Mouse (Mus musculus) MEL (cell line): ENCODE results near the gene Fbxl2. TPM values are rescaled to one million over a fixed set of nuclear protein-coding genes. Genes with fewer than 3 reads are reported as not detected.

Source experiments
- DNase-seq: peaks from one replicate; pipeline ENCODE4 v3.0.0; 2011; ENCODE audit warnings: low read depth, low spot score
- H3K27ac ChIP-seq: 2 replicates; pipeline ENCODE4 v1.5.1; 2012; ENCODE audit warnings: low read depth, mild to moderate bottlenecking, control low read depth, low read length, moderate library complexity; ENCODE audit not compliant: control insufficient read depth
- H3K27me3 ChIP-seq, 2 experiments: fragments of 150-350 bp in 1 of 2; sonication (generic) in 1 of 2; 2 replicates each; pipeline ENCODE4 v1.6.1; 2012; ENCODE audit warnings: low read length in 2 of 2, mild to moderate bottlenecking in 2 of 2, improper control_type of control experiment in 1 of 2, moderate library complexity in 1 of 2; ENCODE audit not compliant: insufficient read depth in 2 of 2, control insufficient read depth in 1 of 2
- H3K36me3 ChIP-seq, 2 experiments: 2 replicates each; pipeline ENCODE4 v1.6.1; 2012 to 2014; ENCODE audit warnings: low read length in 2 of 2, improper control_type of control experiment in 1 of 2, inconsistent platforms in 1 of 2, mild to moderate bottlenecking in 1 of 2; ENCODE audit not compliant: insufficient read depth in 2 of 2, control insufficient read depth in 1 of 2
- H3K4me1 ChIP-seq, 2 experiments: fragments of 150-350 bp in 1 of 2; sonication (generic) in 1 of 2; 2 replicates each; pipeline ENCODE4 v1.6.1; 2012; ENCODE audit warnings: low read length in 2 of 2, improper control_type of control experiment in 1 of 2, mild to moderate bottlenecking in 1 of 2; ENCODE audit not compliant: insufficient read depth in 2 of 2, control insufficient read depth in 1 of 2
- H3K4me3 ChIP-seq, 2 experiments: fragments of 150-350 bp in 1 of 2; sonication (generic) in 1 of 2; 2 replicates each; pipeline ENCODE4 v1.5.1; 2012; ENCODE audit warnings: low read depth in 2 of 2, low read length in 2 of 2, mild to moderate bottlenecking in 2 of 2, moderate library complexity in 2 of 2, control low read depth in 1 of 2, improper control_type of control experiment in 1 of 2; ENCODE audit not compliant: control insufficient read depth in 1 of 2, insufficient read depth in 1 of 2
- H3K79me2 ChIP-seq: 2 replicates; pipeline ENCODE4 v1.6.1; 2012; ENCODE audit warnings: mild to moderate bottlenecking, low read length, moderate library complexity; ENCODE audit not compliant: control insufficient read depth, poor library complexity, insufficient read depth
- H3K9ac ChIP-seq: 2 replicates; pipeline ENCODE4 v1.6.1; 2012; ENCODE audit warnings: low read depth, mild to moderate bottlenecking, control low read depth, low read length, moderate library complexity; ENCODE audit not compliant: control insufficient read depth, poor library complexity, severe bottlenecking
- H3K9me3 ChIP-seq: fragments of 150-350 bp; sonication (generic); replicated peaks from 2 replicates; pipeline ENCODE4 v1.6.1; 2012; ENCODE audit warnings: mild to moderate bottlenecking, low read length, improper control_type of control experiment, moderate library complexity; ENCODE audit not compliant: insufficient read depth
- BHLHE40 ChIP-seq: IDR thresholded peaks from 2 replicates; pipeline ENCODE4 v1.6.1; 2012; ENCODE audit warnings: low read depth, mild to moderate bottlenecking, inconsistent platforms, low read length, improper control_type of control experiment, borderline replicate concordance
- CHD2 ChIP-seq: IDR thresholded peaks from 2 replicates; pipeline ENCODE4 v1.6.1; 2011; ENCODE audit warnings: low read length, improper control_type of control experiment
- EP300 ChIP-seq, 2 experiments: IDR thresholded peaks; 2 replicates each; pipeline ENCODE4 v1.6.1; 2011; ENCODE audit warnings: improper control_type of control experiment in 2 of 2, low read length in 2 of 2, low read depth in 1 of 2, mild to moderate bottlenecking in 1 of 2
- ETS1 ChIP-seq: IDR thresholded peaks from 2 replicates; pipeline ENCODE4 v1.6.1; 2012; ENCODE audit warnings: low read depth, mild to moderate bottlenecking, inconsistent platforms, low read length, improper control_type of control experiment, moderate library complexity
- GABPA ChIP-seq: IDR thresholded peaks from 2 replicates; pipeline ENCODE4 v1.6.1; 2012; ENCODE audit warnings: low read depth, mild to moderate bottlenecking, inconsistent platforms, low read length, improper control_type of control experiment, moderate library complexity
- GATA1 ChIP-seq: IDR thresholded peaks from 2 replicates; pipeline ENCODE4 v1.6.1; 2011; ENCODE audit warnings: low read depth, low read length, improper control_type of control experiment
- HCFC1 ChIP-seq: IDR thresholded peaks from 2 replicates; pipeline ENCODE4 v1.6.1; 2012; ENCODE audit warnings: low read depth, mild to moderate bottlenecking, inconsistent platforms, low read length, improper control_type of control experiment, moderate library complexity
- JUND ChIP-seq: IDR thresholded peaks from 2 replicates; pipeline ENCODE4 v1.6.1; 2011; ENCODE audit warnings: low read depth, mild to moderate bottlenecking, improper control_type of control experiment, low read length
- MAFK ChIP-seq: IDR thresholded peaks from 2 replicates; pipeline ENCODE4 v1.6.1; 2011; ENCODE audit warnings: low read depth, mild to moderate bottlenecking, low read length, improper control_type of control experiment, borderline replicate concordance
- MAX ChIP-seq: IDR thresholded peaks from 2 replicates; pipeline ENCODE4 v1.6.1; 2011; ENCODE audit warnings: low read length, improper control_type of control experiment
- MYB ChIP-seq: IDR thresholded peaks from 2 replicates; pipeline ENCODE4 v1.6.1; 2011; ENCODE audit warnings: mild to moderate bottlenecking, low read depth, low read length, improper control_type of control experiment
- POLR2A ChIP-seq, 2 experiments: IDR thresholded peaks; 2 replicates each; pipeline ENCODE4 v1.6.1; 2011 to 2012; ENCODE audit warnings: low read length in 2 of 2, mild to moderate bottlenecking in 2 of 2, control low read depth in 1 of 2, improper control_type of control experiment in 1 of 2, low read depth in 1 of 2, moderate library complexity in 1 of 2; ENCODE audit not compliant: control insufficient read depth in 1 of 2, insufficient read depth in 1 of 2, poor library complexity in 1 of 2
- POLR2AphosphoS5 ChIP-seq: IDR thresholded peaks from 2 replicates; pipeline ENCODE4 v1.6.1; 2012; ENCODE audit warnings: low read depth, borderline replicate concordance, mild to moderate bottlenecking, inconsistent platforms, low read length, moderate library complexity, mixed read lengths
- RAD21 ChIP-seq: IDR thresholded peaks from 2 replicates; pipeline ENCODE4 v1.6.1; 2011; ENCODE audit warnings: mild to moderate bottlenecking, low read depth, low read length, improper control_type of control experiment
- RCOR1 ChIP-seq: IDR thresholded peaks from 2 replicates; pipeline ENCODE4 v1.6.1; 2012; ENCODE audit warnings: low read depth, mild to moderate bottlenecking, inconsistent platforms, low read length, improper control_type of control experiment
- SMC3 ChIP-seq: IDR thresholded peaks from 2 replicates; pipeline ENCODE4 v1.6.1; 2011; ENCODE audit warnings: low read depth, low read length, improper control_type of control experiment
- TCF12 ChIP-seq: IDR thresholded peaks from 2 replicates; pipeline ENCODE4 v1.6.1; 2014; ENCODE audit warnings: low read depth, mild to moderate bottlenecking, inconsistent platforms, low read length, improper control_type of control experiment, moderate library complexity
- USF2 ChIP-seq, 2 experiments: IDR thresholded peaks; 2 replicates each; pipeline ENCODE4 v1.6.1; 2011 to 2012; ENCODE audit warnings: improper control_type of control experiment in 2 of 2, low read length in 2 of 2, borderline replicate concordance in 1 of 2, inconsistent platforms in 1 of 2, low read depth in 1 of 2, mild to moderate bottlenecking in 1 of 2; ENCODE audit not compliant: insufficient read depth in 1 of 2
- ZNF384 ChIP-seq: IDR thresholded peaks from 2 replicates; pipeline ENCODE4 v1.6.1; 2012; ENCODE audit warnings: low read depth, mild to moderate bottlenecking, inconsistent platforms, low read length, improper control_type of control experiment
- polyA plus RNA-seq, 2 experiments: library from polyadenylated mRNA; stranded (reverse) in 1 of 2; unstranded in 1 of 2; fragments of >175 nt in 1 of 2; fragments of >200 nt in 1 of 2; gene quantifications; 2 replicates each; pipeline versions ENCODE4 v1.2.1 to v1.2.4; 2012; ENCODE audit warnings: low replicate concordance in 2 of 2, low read depth in 1 of 2; ENCODE audit not compliant: insufficient read length in 2 of 2, insufficient read depth in 1 of 2, missing spikeins in 1 of 2
- total RNA-seq: library from RNA; depleted of rRNA; stranded (reverse); fragments of 300-350 nt; gene quantifications from 2 replicates; pipeline ENCODE4 v1.2.3, GENCODE M21; 2012

The Fbxl2 gene
- total and polyA plus RNA-seq, 3 experiments: 1.8 to 3.0 TPM; not detected in 1

DNA sequence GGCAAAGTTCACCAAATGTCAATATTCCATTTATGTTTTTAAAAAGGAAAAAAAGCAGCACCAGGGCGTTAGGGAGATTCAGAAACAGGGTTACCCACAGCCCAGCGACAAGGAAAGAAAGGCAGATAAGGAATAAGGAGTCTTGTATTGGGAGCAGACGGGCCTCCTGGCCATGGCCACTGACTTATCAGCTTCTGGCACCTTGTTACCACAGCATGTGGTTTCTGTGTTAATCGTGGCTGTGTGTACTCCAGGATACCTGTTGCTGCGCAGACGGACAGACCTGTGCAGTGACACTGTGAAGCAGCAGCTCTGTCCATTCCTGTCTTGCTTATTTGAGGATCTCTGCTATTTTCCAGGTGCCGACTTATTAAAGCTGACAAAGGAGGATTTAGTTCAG, 77.0 kb downstream of the Fbxl2 start (continued):
- TF ChIP-seq MAX: peak; percentile 68
- TF ChIP-seq POLR2A (IDR thresholded peaks at IDR 0.05; ENCODE audit: control insufficient read depth in 1 of 2, insufficient read depth in 1 of 2, low read depth in 1 of 2, low read length in 2 of 2, poor library complexity in 1 of 2): peak in 1 of 2 experiments; percentile 47; a peak in 2 of 4 replicates
- TF ChIP-seq, all 39 proteins: peak for 20

DNA sequence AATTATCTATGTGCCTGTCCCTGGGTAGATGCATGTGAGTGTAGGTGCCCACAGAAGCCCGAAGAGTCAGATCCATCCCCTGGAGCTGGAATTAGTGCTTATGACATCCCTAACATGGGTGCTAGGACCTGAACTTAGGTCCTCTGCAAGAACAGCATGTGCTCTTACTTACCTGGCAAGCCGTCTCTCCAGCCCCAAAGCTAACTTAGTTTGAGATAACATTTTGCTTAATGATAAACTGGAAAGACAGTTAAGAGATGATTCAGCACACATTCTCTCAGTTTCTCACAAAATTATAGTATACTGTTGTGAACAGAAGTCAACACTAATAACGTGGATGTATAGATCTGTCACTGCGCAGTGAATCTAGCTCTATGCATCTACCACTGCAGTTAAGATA, 79.2 kb downstream of the Fbxl2 start:
- no peaks in the 10 kb centered on the region for H3K27me3 ChIP-seq
- H3K9ac ChIP-seq: no peak overlapping the region
- peak; percentile 33 for DNase-seq
- no peaks in the 10 kb centered on the region for H3K9me3 ChIP-seq
- peak overlapping the region; percentile 42 for H3K27ac ChIP-seq
- peaks cover 33 to 38% of the 10 kb centered on the region in 2 experiments for H3K4me1 ChIP-seq
- H3K4me3 ChIP-seq: no peak overlapping the region
- H3K36me3 ChIP-seq: peaks cover 47 to 51% of the 10 kb centered on the region in 2 experiments
- peak; percentile 17; the same call in 1 of the 2 replicates for TF ChIP-seq MYB
- TF ChIP-seq RCOR1: no peak
- TF ChIP-seq GATA1: 0 out of 2 replicates have a peak, but pooled peaks have one; percentile 44
- peak; percentile 65 for TF ChIP-seq ETS1
- 0 out of 2 replicates have a peak, but pooled peaks have one; percentile 47 for TF ChIP-seq GABPA
- no peak for TF ChIP-seq ZNF384
- peak; percentile 66 for TF ChIP-seq TCF12
- TF ChIP-seq EP300 (IDR thresholded peaks at IDR 0.05; ENCODE audit: low read depth in 1 of 2, low read length in 2 of 2): peak; percentile 49 to 78
- no peak for TF ChIP-seq POLR2AphosphoS5
- no peaks in the 10 kb centered on the region for H3K79me2 ChIP-seq

DNA sequence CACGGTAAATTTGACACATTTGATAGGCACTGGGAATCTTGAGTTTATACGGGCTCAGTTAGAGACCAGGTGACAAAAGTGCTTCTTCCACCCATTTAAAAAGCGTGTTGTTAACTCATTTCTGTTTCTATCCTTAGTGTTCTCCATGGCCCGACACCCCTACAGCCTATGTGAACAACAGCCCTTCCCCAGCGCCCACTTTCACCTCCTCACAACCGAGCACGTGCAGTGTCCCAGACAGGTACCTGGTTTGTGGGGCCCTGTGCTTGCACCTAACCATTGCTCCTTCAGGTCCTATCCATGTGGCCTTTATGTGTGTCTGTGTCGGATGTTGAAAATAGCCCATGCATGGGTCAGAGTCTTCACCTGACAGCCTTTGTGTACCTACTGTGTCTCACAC, 81.6 kb downstream of the Fbxl2 start:
- Histone ChIP-seq H3K9me3 (no peaks in the 10 kb centered on the region), H3K79me2 (no peaks in the 10 kb centered on the region), H3K36me3 (peaks cover 42 to 45% of the 10 kb centered on the region in 2 experiments), H3K9ac (no peak overlapping the region), H3K4me3 (no peak overlapping the region), H3K27ac (no peak overlapping the region), H3K4me1 (peaks cover 31 to 34% of the 10 kb centered on the region in 2 experiments), H3K27me3 (no peaks in the 10 kb centered on the region)
- TF ChIP-seq USF2 (IDR thresholded peaks at IDR 0.05; ENCODE audit: borderline replicate concordance in 1 of 2, insufficient read depth in 1 of 2, low read depth in 1 of 2, low read length in 2 of 2): no peak
- no peak for TF ChIP-seq BHLHE40
- TF ChIP-seq EP300 (IDR thresholded peaks at IDR 0.05; ENCODE audit: low read depth in 1 of 2, low read length in 2 of 2): no peak
- no peak for TF ChIP-seq MAFK
- TF ChIP-seq HCFC1: no peak
- no peak for TF ChIP-seq GABPA
- TF ChIP-seq JUND: no peak
- no peak for TF ChIP-seq CHD2
- TF ChIP-seq SMC3: no peak
- no peak for TF ChIP-seq ZNF384
- TF ChIP-seq POLR2A (IDR thresholded peaks at IDR 0.05; ENCODE audit: control insufficient read depth in 1 of 2, insufficient read depth in 1 of 2, low read depth in 1 of 2, low read length in 2 of 2, poor library complexity in 1 of 2): no peak
- no peak for TF ChIP-seq POLR2AphosphoS5
- TF ChIP-seq RAD21: no peak
- DNase-seq: no peak
